Mouse (Mus musculus): ENCODE data around the gene Wdr13. TPM values are rescaled to one million over a fixed set of nuclear protein-coding genes. Genes with fewer than 3 reads are reported as not detected.
A peak's percentile ranks its signal among the peaks of the same experiment; 100 is the strongest.

The Wdr13 gene
- total and polyA plus RNA-seq, 2 experiments from 2014 or later = 59.9 to 324 TPM

DNA sequence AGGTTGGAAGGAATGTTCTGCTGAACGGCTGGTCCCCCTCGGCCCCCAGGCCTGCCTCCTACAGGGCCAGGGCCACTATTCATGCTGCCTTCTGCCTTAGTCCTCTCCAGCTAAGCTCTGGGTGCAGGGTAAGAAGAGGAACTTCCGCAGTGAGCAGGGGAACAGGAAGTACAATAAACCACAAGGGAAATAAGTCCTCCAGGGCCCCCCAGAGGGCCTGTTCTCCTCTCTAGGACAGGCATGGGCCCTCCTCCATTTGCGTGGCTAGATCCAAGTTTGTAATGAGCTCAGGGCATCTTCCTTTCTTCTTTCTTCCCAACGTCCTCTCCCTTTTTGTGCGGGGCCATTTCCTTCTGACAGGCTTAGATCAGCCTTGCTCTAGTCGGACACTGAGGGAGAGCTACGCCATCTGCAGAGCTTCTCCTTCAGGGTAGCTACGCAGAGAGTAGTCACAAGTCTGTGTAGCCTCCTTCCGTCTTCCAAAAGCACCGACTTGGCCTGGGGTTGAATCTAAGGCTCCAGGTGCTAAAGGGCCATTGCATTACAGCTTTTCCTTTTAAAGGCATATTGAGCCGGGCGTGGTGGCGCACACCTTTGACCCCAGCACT, 42.2 kb downstream of the Wdr13 start, which contains the start of gene Was:
Gene Was (minus strand): TSS at position 153 of the 608 bp plus-strand sequence.
- H3K9ac ChIP-seq (replicated peaks; ENCODE audit: low read length, poor library complexity, severe bottlenecking) = no peak within 1 kb of the TSS
- H3K27me3 ChIP-seq (ENCODE audit: insufficient read depth, low read length) = no peaks in the 10 kb centered on the region
- no peak within 1 kb of the TSS for H3K27ac ChIP-seq (ENCODE audit: low read depth, low read length)
- 90% methylated on average over 14 of the region's 14 CpGs for WGBS
- no peak within 1 kb of the TSS for H3K4me3 ChIP-seq (ENCODE audit: low read depth, low read length)
- no peak for TF ChIP-seq CTCF (IDR thresholded peaks at IDR 0.05)
- no peaks in the 10 kb centered on the region for H3K9me3 ChIP-seq (ENCODE audit: low read length)
- DNase-seq (ENCODE audit: low spot score) (no peak), ATAC-seq (ENCODE audit: low FRiP score) (no peak)
- H3K36me3 ChIP-seq (ENCODE audit: insufficient read depth, low read length) = no peaks in the 10 kb centered on the region
- no peak within 1 kb of the TSS for H3K4me2 ChIP-seq (ENCODE audit: low read depth, low read length, poor library complexity, severe bottlenecking)
- no peaks in the 10 kb centered on the region for H3K4me1 ChIP-seq (ENCODE audit: insufficient read depth, low read length)

DNA sequence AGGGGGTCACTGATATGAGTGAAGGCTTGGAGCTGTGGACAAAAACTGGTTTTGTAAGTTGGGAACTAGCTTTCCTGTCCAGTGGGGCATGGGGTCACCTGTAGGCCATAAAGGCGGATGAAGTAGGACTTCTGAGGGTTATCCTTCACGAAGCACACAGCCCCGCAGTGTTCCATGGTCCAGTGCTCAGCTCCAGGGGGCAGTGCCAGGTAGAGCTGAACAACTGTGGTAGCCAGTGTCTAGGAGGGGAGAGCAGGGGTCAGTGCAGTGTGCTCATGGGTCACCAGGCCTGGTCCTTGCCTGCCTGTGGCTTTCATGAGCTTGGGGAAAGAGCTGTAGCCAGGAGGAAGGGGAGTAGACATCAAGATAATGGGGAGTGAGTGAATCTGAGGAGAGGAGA, 42.9 kb downstream of the Wdr13 start:
- H3K9ac ChIP-seq (replicated peaks; ENCODE audit: low read length, poor library complexity, severe bottlenecking) = no peak overlapping the region
- H3K4me2 ChIP-seq (ENCODE audit: low read depth, low read length, poor library complexity, severe bottlenecking) = no peak overlapping the region
- H3K4me1 ChIP-seq (ENCODE audit: insufficient read depth, low read length) = no peaks in the 10 kb centered on the region
- DNase-seq (ENCODE audit: low spot score) (no peak), ATAC-seq (ENCODE audit: low FRiP score) (no peak)
- H3K27ac ChIP-seq (ENCODE audit: low read depth, low read length) = no peak overlapping the region
- no peak overlapping the region for H3K4me3 ChIP-seq (ENCODE audit: low read depth, low read length)
- no peaks in the 10 kb centered on the region for H3K27me3 ChIP-seq (ENCODE audit: insufficient read depth, low read length)
- WGBS = 89% methylated on average over 3 of the region's 3 CpGs
- no peaks in the 10 kb centered on the region for H3K36me3 ChIP-seq (ENCODE audit: insufficient read depth, low read length)
- no peaks in the 10 kb centered on the region for H3K9me3 ChIP-seq (ENCODE audit: low read length)
- TF ChIP-seq CTCF (IDR thresholded peaks at IDR 0.05) = no peak

DNA sequence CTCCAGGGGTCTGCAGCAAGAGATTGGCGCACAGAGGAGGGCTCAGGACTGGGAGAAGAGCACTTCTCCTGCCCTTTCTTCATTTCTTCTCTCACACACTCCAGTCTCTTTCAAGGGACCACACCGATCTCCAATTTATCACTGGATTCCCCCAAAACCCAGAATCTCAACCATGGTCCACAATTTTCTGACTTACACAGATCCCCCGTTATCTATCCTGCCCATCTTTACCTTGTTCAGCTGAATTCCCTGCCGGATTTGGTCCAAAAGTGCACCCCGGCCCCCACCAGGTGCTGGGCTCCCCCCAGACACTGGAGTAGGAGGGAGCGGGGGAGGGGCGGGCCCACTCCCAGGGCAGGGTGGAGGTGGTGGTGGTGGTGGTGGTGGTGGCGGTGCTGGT, 47.1 kb downstream of the Wdr13 start:
- Histone ChIP-seq H3K4me3 (ENCODE audit: low read depth, low read length) (no peak overlapping the region), H3K4me1 (ENCODE audit: insufficient read depth, low read length) (no peaks in the 10 kb centered on the region), H3K9me3 (ENCODE audit: low read length) (no peaks in the 10 kb centered on the region), H3K9ac (replicated peaks; ENCODE audit: low read length, poor library complexity, severe bottlenecking) (no peak overlapping the region), H3K27ac (ENCODE audit: low read depth, low read length) (no peak overlapping the region), H3K36me3 (ENCODE audit: insufficient read depth, low read length) (no peaks in the 10 kb centered on the region), H3K4me2 (ENCODE audit: low read depth, low read length, poor library complexity, severe bottlenecking) (no peak overlapping the region), H3K27me3 (ENCODE audit: insufficient read depth, low read length) (no peaks in the 10 kb centered on the region)
- no peak for TF ChIP-seq CTCF (IDR thresholded peaks at IDR 0.05)
- WGBS = 87% methylated on average over 6 of the region's 8 CpGs
- ATAC-seq (ENCODE audit: low FRiP score) = no peak
- DNase-seq (ENCODE audit: low spot score) = no peak

DNA sequence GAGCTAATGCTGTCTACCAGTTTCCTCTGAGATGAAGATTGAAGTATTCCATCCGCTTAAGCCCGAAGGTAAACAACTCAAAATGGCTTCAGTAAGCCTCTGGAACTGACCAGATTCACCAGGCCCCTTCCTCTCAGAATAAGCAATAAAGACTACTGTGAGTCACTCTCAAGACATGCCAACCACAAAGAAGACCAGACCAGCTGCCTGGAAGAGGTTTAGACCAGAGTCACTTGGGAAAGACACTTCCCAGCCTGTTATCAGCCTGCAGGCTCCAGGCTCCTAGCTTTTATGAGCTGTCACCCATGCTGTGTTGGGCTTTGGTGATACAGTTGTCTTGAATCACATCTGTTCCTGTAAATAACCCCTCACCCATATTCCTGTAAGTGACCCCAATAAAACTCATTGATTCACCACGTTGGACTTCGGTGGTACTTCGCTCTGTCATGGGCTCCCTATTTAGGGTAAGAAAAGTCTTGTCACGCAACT, 47.9 kb downstream of the Wdr13 start:
- no peaks in the 10 kb centered on the region for H3K27me3 ChIP-seq (ENCODE audit: insufficient read depth, low read length)
- no peaks in the 10 kb centered on the region for H3K4me1 ChIP-seq (ENCODE audit: insufficient read depth, low read length)
- 91% methylated on average over 6 of the region's 6 CpGs for WGBS
- no peak overlapping the region for H3K4me2 ChIP-seq (ENCODE audit: low read depth, low read length, poor library complexity, severe bottlenecking)
- no peak for ATAC-seq (ENCODE audit: low FRiP score)
- H3K4me3 ChIP-seq (ENCODE audit: low read depth, low read length) = no peak overlapping the region
- no peak overlapping the region for H3K9ac ChIP-seq (replicated peaks; ENCODE audit: low read length, poor library complexity, severe bottlenecking)
- no peak for DNase-seq (ENCODE audit: low spot score)
- H3K27ac ChIP-seq (ENCODE audit: low read depth, low read length) = no peak overlapping the region
- H3K36me3 ChIP-seq (ENCODE audit: insufficient read depth, low read length) = no peaks in the 10 kb centered on the region
- H3K9me3 ChIP-seq (ENCODE audit: low read length) = no peaks in the 10 kb centered on the region
- no peak for TF ChIP-seq CTCF (IDR thresholded peaks at IDR 0.05)

DNA sequence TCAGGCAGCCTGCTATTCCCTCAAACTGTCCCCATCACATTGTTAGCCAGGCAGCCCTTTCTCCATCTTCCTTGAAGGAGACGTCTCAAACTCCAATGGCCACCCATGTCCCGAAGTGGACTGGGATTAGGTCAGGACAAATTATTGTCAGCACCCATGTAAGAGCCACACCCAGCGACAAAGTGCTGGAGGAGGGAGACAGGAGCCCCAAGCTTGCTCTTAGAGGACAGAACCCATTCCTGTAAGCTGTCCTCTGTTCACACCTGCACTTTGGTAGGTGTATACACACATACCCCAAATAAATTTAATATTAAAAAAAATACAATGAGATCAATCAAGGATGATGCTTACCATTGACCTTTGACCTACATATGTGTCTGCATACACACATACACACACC, 57.6 kb downstream of the Wdr13 start:
- Histone ChIP-seq H3K9ac (replicated peaks; ENCODE audit: low read length, poor library complexity, severe bottlenecking) (peak overlapping the region; percentile 33; the same call in 1 of the 2 replicates), H3K27ac (ENCODE audit: low read depth, low read length) (peak overlapping the region; percentile 81), H3K4me2 (ENCODE audit: low read depth, low read length, poor library complexity, severe bottlenecking) (peak overlapping the region; percentile 49), H3K27me3 (ENCODE audit: insufficient read depth, low read length) (no peaks in the 10 kb centered on the region), H3K9me3 (ENCODE audit: low read length) (no peaks in the 10 kb centered on the region), H3K36me3 (ENCODE audit: insufficient read depth, low read length) (no peaks in the 10 kb centered on the region), H3K4me3 (ENCODE audit: low read depth, low read length) (peak overlapping the region; percentile 55), H3K4me1 (ENCODE audit: insufficient read depth, low read length) (no peaks in the 10 kb centered on the region)
- DNase-seq (ENCODE audit: low spot score) (no peak), ATAC-seq (ENCODE audit: low FRiP score) (peak; percentile 39; the same call in 1 of the 2 replicates)
- 35% methylated on average over 3 of the region's 3 CpGs for WGBS
- TF ChIP-seq CTCF (IDR thresholded peaks at IDR 0.05) = no peak

DNA sequence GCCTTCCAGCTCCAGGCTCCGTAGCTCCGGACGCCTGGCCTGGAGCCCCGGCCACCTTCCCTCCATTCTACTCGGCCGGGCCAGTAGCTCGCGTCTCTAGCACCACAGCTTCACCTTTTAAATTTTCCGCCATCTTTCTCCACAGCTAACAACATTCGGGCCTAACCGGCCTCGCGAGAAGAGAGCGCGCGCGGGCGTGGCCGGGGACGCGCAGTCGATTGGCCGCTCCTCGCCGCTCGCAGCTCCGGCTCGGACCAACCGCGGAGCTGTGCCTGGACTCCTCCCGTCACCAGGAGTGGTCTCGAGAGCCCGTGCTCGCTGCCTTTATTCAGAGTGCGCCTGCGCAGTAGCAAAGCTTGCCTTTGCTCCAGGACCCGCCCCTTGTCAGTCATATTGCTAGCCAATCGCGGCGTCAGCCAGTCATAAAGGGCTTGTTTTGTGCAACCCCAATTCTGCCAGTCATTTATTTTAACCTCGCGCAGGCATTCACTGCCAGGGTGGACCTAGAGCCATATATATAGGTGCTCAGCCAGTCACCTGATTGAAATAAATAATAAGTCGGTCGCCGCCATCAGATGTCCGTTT, 58.2 kb downstream of the Wdr13 start, which contains the start of gene Suv39h1:
Gene Suv39h1 (minus strand): TSS at position 331 of the 585 bp plus-strand sequence.
- peak within 1 kb of the TSS; percentile 54 for H3K9ac ChIP-seq (replicated peaks; ENCODE audit: low read length, poor library complexity, severe bottlenecking)
- H3K9me3 ChIP-seq (ENCODE audit: low read length) = no peaks in the 10 kb centered on the region
- 29% methylated on average over 43 of the region's 46 CpGs for whole genome bisulfite sequencing
- H3K4me2 ChIP-seq (ENCODE audit: low read depth, low read length, poor library complexity, severe bottlenecking) = peak within 1 kb of the TSS; percentile 49
- H3K36me3 ChIP-seq (ENCODE audit: insufficient read depth, low read length) = no peaks in the 10 kb centered on the region
- H3K27ac ChIP-seq (ENCODE audit: low read depth, low read length) = peak within 1 kb of the TSS; percentile 81
- TF ChIP-seq CTCF (IDR thresholded peaks at IDR 0.05) = no peak
- H3K27me3 ChIP-seq (ENCODE audit: insufficient read depth, low read length) = no peaks in the 10 kb centered on the region
- ATAC-seq (ENCODE audit: low FRiP score) (peak; percentile 97), DNase-seq (ENCODE audit: low spot score) (peak; percentile 98)
- peak within 1 kb of the TSS; percentile 55 for H3K4me3 ChIP-seq (ENCODE audit: low read depth, low read length)
- no peaks in the 10 kb centered on the region for H3K4me1 ChIP-seq (ENCODE audit: insufficient read depth, low read length)
